Mouse (Mus musculus) limb, embryonic 14.5 days (tissue): ENCODE data around the gene Jpt1. TPM values are rescaled to one million over a fixed set of nuclear protein-coding genes. Genes with fewer than 3 reads are reported as not detected.
"Not testable (repeated sequence)": the region's sequence is repeated elsewhere in the genome, so short reads cannot be mapped to it uniquely, and the experiment has no call there.

Source experiments
- ATAC-seq: fragments of 200-750 bp; cut with Nextera tagmentation; 2 replicates; pipeline ENCODE4 v1.8.0; 2017; ENCODE audit warnings: low read depth, moderate number of reproducible peaks, moderate TSS enrichment; ENCODE audit not compliant: low FRiP score
- DNase-seq: peaks from one replicate; pipeline ENCODE4 v3.0.0-alpha.2; 2015; ENCODE audit warnings: low spot score
- H3K27ac ChIP-seq: fragments of 300-500 bp; sonication (generic); replicated peaks from 2 replicates; pipeline ENCODE4 v1.5.1; 2014; ENCODE audit warnings: low read depth, mild to moderate bottlenecking, low read length, moderate library complexity, mixed read lengths
- H3K27me3 ChIP-seq: fragments of 300-500 bp; sonication (generic); 2 replicates; pipeline ENCODE4 v1.6.1; 2014; ENCODE audit warnings: low read length, mixed read lengths; ENCODE audit not compliant: control insufficient read depth, insufficient read depth
- H3K36me3 ChIP-seq: fragments of 300-500 bp; sonication (generic); 2 replicates; pipeline ENCODE4 v1.6.1; 2014; ENCODE audit warnings: mild to moderate bottlenecking, low read length, moderate library complexity, mixed read lengths; ENCODE audit not compliant: control insufficient read depth, insufficient read depth
- H3K4me1 ChIP-seq: fragments of 300-500 bp; sonication (generic); 2 replicates; pipeline ENCODE4 v1.6.1; 2014; ENCODE audit warnings: antibody characterized with exemption, low read length, mixed read lengths; ENCODE audit not compliant: control insufficient read depth, insufficient read depth
- H3K4me2 ChIP-seq: fragments of 300-500 bp; sonication (generic); replicated peaks from 2 replicates; pipeline ENCODE4 v1.6.1; 2014; ENCODE audit warnings: low read depth, mild to moderate bottlenecking, low read length, moderate library complexity; ENCODE audit not compliant: severe bottlenecking
- H3K4me3 ChIP-seq: fragments of 300-500 bp; sonication (generic); replicated peaks from 2 replicates; pipeline ENCODE4 v1.5.1; 2014; ENCODE audit warnings: low read length
- H3K9ac ChIP-seq: fragments of 300-500 bp; sonication (generic); 2 replicates; pipeline ENCODE4 v1.6.1; 2014; ENCODE audit warnings: mild to moderate bottlenecking, low read depth, low read length, moderate library complexity; ENCODE audit not compliant: severe bottlenecking
- H3K9me3 ChIP-seq: fragments of 300-500 bp; sonication (generic); 2 replicates; pipeline ENCODE4 v1.6.1; 2016; ENCODE audit warnings: low read length; ENCODE audit not compliant: control insufficient read depth
- POLR2A ChIP-seq: fragments of 200-500 bp; IDR thresholded peaks from 2 replicates; pipeline ENCODE4 v1.8.0; 2012; ENCODE audit warnings: inconsistent platforms, mild to moderate bottlenecking, moderate library complexity, borderline replicate concordance; ENCODE audit not compliant: insufficient read depth, insufficient read length; ENCODE audit errors: extremely low read depth
- WGBS: fragments of 180-500 bp; shearing (Covaris S2); extraction: QIAGEN DNeasy Blood & Tissue Kit; methylation state at CpG from one replicate; pipeline ENCODE4 v1.1.7; 2014; 5-methylcytosine and 5-hydroxymethylcytosine counted together
- polyA plus RNA-seq, 2 experiments: library from polyadenylated mRNA; depleted of rRNA in 1 of 2; stranded (reverse) in 1 of 2; unstranded in 1 of 2; fragments of >200 nt; fragmentation: Nextera tagmentation in 1 of 2; extraction: Ambion mirVana in 1 of 2; gene quantifications; 2 replicates each; pipeline versions ENCODE4 v1.2.1 to v1.2.3; 2012 to 2014

Jpt1 gene
- polyA plus RNA-seq, 2 experiments = 411 to 541 TPM

DNA sequence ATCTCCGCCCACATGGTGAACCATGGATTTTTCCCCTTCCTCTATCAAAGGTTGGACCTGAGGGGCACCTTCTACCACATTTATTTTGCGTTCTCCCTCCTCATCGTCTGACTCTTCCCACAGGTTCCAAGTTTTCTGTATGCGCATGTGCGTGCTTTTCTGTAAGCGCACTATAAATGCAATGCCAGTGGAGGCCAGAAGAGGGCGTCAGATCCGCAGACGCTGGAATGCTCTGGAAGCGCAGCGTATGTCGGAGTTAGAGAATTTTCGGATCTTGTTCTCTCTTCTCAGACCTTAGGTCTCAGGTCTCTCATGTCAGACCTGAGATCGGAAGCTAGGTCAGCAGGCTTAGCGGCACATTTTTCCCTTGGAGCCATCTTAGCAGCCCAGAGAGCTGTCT lies 58.6 kb downstream of the Jpt1 start:
- no peak overlapping the region for H3K9ac ChIP-seq
- no peaks in the 10 kb centered on the region for H3K27me3 ChIP-seq
- ATAC-seq (no peak), DNase-seq (no peak)
- 86% methylated on average over 15 of the region's 15 CpGs for WGBS
- no peak overlapping the region for H3K4me2 ChIP-seq
- no peak for TF ChIP-seq POLR2A
- H3K4me1 ChIP-seq = no peaks in the 10 kb centered on the region
- H3K27ac ChIP-seq = no peak overlapping the region
- H3K36me3 ChIP-seq = no peaks in the 10 kb centered on the region
- H3K4me3 ChIP-seq = no peak overlapping the region
- no peaks in the 10 kb centered on the region for H3K9me3 ChIP-seq

DNA sequence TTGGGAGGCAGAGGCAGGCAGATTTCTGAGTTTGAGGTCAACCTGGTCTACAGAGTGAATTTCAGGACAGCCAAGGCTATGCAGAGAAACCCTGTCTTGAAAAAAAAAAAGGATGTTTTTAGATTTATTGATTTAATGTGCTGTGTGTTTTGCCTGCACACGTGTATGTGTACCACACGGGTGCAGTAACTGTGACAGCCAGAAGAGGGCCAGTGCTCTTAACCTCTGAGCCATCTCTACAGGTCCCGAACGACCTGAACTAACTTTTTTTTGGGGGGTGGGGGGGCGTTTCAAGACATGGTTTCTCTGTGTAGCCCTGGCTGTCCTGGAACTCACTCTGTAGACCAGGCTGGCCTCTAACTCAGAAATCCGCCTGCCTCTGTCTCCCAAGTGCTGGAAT lies 59.4 kb downstream of the Jpt1 start:
- H3K36me3 ChIP-seq, H3K9me3 ChIP-seq, H3K27ac ChIP-seq, H3K4me2 ChIP-seq, H3K4me3 ChIP-seq, H3K9ac ChIP-seq, DNase-seq, ATAC-seq, H3K4me1 ChIP-seq, H3K27me3 ChIP-seq: not testable (repeated sequence)
- WGBS = 88% methylated on average over 6 of the region's 6 CpGs

- no peak for ATAC-seq
These were observed 60.9 kb downstream of the Jpt1 start for GRCm38 (mm10) chr11:115453306-115453705.

DNA sequence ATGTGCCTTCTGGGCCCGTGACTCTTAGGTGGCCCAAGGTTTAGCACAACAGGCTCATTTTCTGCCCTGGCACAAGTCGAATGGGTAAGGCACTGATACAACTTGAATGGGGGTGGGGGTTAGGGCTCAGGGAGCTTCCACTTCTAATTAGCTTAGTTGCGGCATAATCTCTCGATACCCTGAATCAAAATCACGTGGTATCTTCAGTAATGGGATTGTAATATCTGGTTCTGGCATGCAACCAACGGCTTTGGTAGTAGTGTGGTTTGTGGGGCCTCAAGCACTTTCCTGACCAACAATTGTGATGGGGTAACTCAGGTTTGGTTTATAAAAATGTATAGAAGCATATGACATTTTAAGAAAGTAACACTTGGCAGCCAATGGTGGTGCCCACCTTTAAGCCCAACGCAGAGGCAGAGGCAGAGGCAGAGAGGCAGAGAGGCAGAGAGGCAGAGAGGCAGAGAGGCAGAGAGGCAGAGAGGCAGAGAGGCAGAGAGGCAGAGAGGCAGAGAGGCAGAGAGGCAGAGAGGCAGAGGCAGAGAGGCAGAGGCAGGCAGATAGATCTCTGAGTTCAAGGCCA lies 61.8 kb downstream of the Jpt1 start:
- ATAC-seq = no peak

More at GRCm38 (mm10) chr11:115453306-115453705, 60.9 kb downstream of the Jpt1 start:
- no peak overlapping the region for H3K9ac ChIP-seq
- H3K4me1 ChIP-seq = 0 out of 2 replicates have a peak, but pooled peaks cover 2% of the 10 kb centered on the region
- no peak overlapping the region for H3K27ac ChIP-seq
- H3K36me3 ChIP-seq = no peaks in the 10 kb centered on the region
- no peak overlapping the region for H3K4me2 ChIP-seq
- H3K27me3 ChIP-seq = no peaks in the 10 kb centered on the region
- 70% methylated on average over 4 of the region's 4 CpGs for WGBS
- DNase-seq = no peak
- H3K9me3 ChIP-seq = no peaks in the 10 kb centered on the region
- TF ChIP-seq POLR2A = no peak
- no peak overlapping the region for H3K4me3 ChIP-seq

DNA sequence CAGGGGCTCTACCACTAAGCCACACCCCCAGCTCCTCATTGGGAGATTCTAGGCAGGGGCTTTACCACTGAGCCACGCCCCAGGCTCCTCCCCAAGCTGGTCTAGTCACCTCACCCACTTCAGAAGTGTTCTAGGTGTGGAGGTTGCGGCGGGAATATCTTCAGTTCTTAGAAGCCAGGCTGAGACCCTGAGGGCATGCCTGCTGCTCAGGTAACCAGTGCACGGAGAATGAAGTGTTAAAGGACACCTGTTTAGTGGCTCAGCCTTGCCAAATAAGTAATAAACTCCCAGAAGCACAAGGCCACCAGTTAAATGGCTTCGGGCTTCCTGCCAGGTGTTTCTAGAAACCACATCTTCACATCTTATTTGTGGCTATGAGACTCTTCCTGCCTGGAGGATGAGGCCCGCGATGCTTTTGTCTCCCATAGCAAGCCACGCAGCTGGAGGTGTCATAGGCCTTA lies 62.4 kb downstream of the Jpt1 start:
- DNase-seq (peak; percentile 28), ATAC-seq (no peak)
- Histone ChIP-seq H3K9me3 (no peaks in the 10 kb centered on the region), H3K4me1 (0 out of 2 replicates have a peak, but pooled peaks cover 2% of the 10 kb centered on the region), H3K4me3 (no peak overlapping the region), H3K36me3 (no peaks in the 10 kb centered on the region), H3K27ac (no peak overlapping the region), H3K9ac (no peak overlapping the region), H3K4me2 (no peak overlapping the region), H3K27me3 (no peaks in the 10 kb centered on the region)
- TF ChIP-seq POLR2A = no peak
- WGBS = 56% methylated on average over 8 of the region's 8 CpGs

More for the DNA sequence above, 61.8 kb downstream of the Jpt1 start:
- Histone ChIP-seq H3K9me3 (no peaks in the 10 kb centered on the region), H3K4me3 (no peak overlapping the region), H3K4me2 (no peak overlapping the region), H3K27ac (no peak overlapping the region), H3K27me3 (no peaks in the 10 kb centered on the region), H3K4me1 (0 out of 2 replicates have a peak, but pooled peaks cover 2% of the 10 kb centered on the region), H3K36me3 (no peaks in the 10 kb centered on the region), H3K9ac (no peak overlapping the region)
- DNase-seq = no peak
- TF ChIP-seq POLR2A = no peak
- 76% methylated on average over 7 of the region's 7 CpGs for WGBS
